ENCODE assay signal across 26 mouse cellular contexts in genomic region chr1:155283808-155284207, GRCm38 (mm10). TPM values are rescaled to one million over a fixed set of nuclear protein-coding genes. Genes with fewer than 3 reads are reported as not detected.
DNase-seq lines count a peak whose midpoint lies in the region; ATAC-seq and TF ChIP-seq lines count a peak whose summit lies in the region.
"Had no signal": no experiment of that assay in that cellular context is flagged by ENCODE, and none has a peak within 500 bp of the region (broad histone marks: within the 10 kb centered on the region; RNA-seq: fewer than 3 reads in every experiment).

No protein-coding gene starts in this region.

- H3K79me2 ChIP-seq in MEL (ENCODE audit: control insufficient read depth, insufficient read depth, low read length, poor library complexity): no peaks in the 10 kb centered on the region

- no peak for TF ChIP-seq RAD21 in MEL (IDR thresholded peaks at IDR 0.05; ENCODE audit: low read depth, low read length)

- peak; percentile 41 to 76; a peak in 3 of 4 replicates for TF ChIP-seq EP300 in MEL (IDR thresholded peaks at IDR 0.05; ENCODE audit: low read depth in 1 of 2, low read length in 2 of 2)

- H3K9me3 ChIP-seq in MEL (replicated peaks; ENCODE audit: insufficient read depth, low read length): no peaks in the 10 kb centered on the region
- H3K9me3 ChIP-seq in heart, embryonic 10.5 days: no peaks in the 10 kb centered on the region
- H3K9me3 ChIP-seq: forebrain, embryonic 12.5 days; forebrain, embryonic 15.5 days; heart, embryonic 13.5 days; hindbrain, embryonic 12.5 days; hindbrain, embryonic 15.5 days had no signal

- peaks cover 6 to 11% of the 10 kb centered on the region in 2 experiments for H3K4me1 ChIP-seq in MEL (ENCODE audit: control insufficient read depth in 1 of 2, insufficient read depth in 2 of 2, low read length in 2 of 2)
- H3K4me1 ChIP-seq in heart, embryonic 10.5 days: peaks cover 10% of the 10 kb centered on the region
- H3K4me1 ChIP-seq: heart, embryonic 13.5 days; hindbrain, embryonic 15.5 days had no signal

- TF ChIP-seq CTCF in MEL (IDR thresholded peaks at IDR 0.05 in 2 of 3, conservative IDR thresholded peaks at IDR 0.05 in 1 of 3; ENCODE audit: control insufficient read depth in 1 of 3, insufficient read depth in 1 of 3, low read depth in 2 of 3, low read length in 3 of 3, poor library complexity in 1 of 3, severe bottlenecking in 1 of 3): no peak

- no peaks in the 10 kb centered on the region for H3K27me3 ChIP-seq in MEL (ENCODE audit: control insufficient read depth in 1 of 2, insufficient read depth in 2 of 2, low read length in 2 of 2)
- H3K27me3 ChIP-seq in heart, embryonic 10.5 days (ENCODE audit: insufficient read depth, poor library complexity, severe bottlenecking): no peaks in the 10 kb centered on the region
- H3K27me3 ChIP-seq: CH12.LX; forebrain, embryonic 12.5 days; forebrain, embryonic 15.5 days; heart, embryonic 13.5 days; hindbrain, embryonic 12.5 days; hindbrain, embryonic 15.5 days; Patski had no signal

- ATAC-seq in granulocyte monocyte progenitor cell, adult 5-6 weeks (replicated peaks; ENCODE audit: poor library complexity, severe bottlenecking): peak; percentile 81
- peak; percentile 48 for ATAC-seq in megakaryocyte progenitor cell, adult 5-6 weeks (replicated peaks; ENCODE audit: poor library complexity)
- ATAC-seq: forebrain, embryonic 15.5 days; intestine, postnatal 0 days; Patski had no signal

- DNase-seq in B cell, adult 2 months: peak; percentile 63 to 73
- DNase-seq in MEL (ENCODE audit: low read depth, low spot score): peak; percentile 86
- no peak for DNase-seq in frontal cortex, postnatal 36 days (ENCODE audit: low spot score in 2 of 2)
- DNase-seq in right cerebral cortex, postnatal 10 days (ENCODE audit: low spot score in 2 of 2): no peak
- no peak for DNase-seq in heart, embryonic 10.5 days (ENCODE audit: low spot score)
- no peak for DNase-seq in thymus, adult 18-20 months
- DNase-seq: adrenal gland, postnatal 14 days; cerebellum, adult 11-12 months; cerebellum, adult 8-10 months; cerebellum, postnatal 10 days; cerebellum, postnatal 36 days; gastrocnemius, postnatal 10 days; gastrocnemius, postnatal 36 days; heart, adult 11 months; heart, postnatal 14 days; heart, postnatal 4 days had no signal

- TF ChIP-seq POLR2A in MEL (IDR thresholded peaks at IDR 0.05; ENCODE audit: control insufficient read depth in 1 of 2, insufficient read depth in 1 of 2, low read depth in 1 of 2, low read length in 2 of 2, poor library complexity in 1 of 2): no peak

- peak overlapping the region; percentile 17; the same call in 1 of the 2 replicates for H3K27ac ChIP-seq in MEL (ENCODE audit: control insufficient read depth, low read depth, low read length)
- H3K27ac ChIP-seq in heart, embryonic 10.5 days: no peak overlapping the region
- H3K27ac ChIP-seq: forebrain, embryonic 12.5 days; forebrain, embryonic 15.5 days; heart, embryonic 13.5 days; hindbrain, embryonic 12.5 days; hindbrain, embryonic 15.5 days had no signal

- 91% methylated on average over 7 of the region's 7 CpGs for WGBS in heart, embryonic 10.5 days

- H3K9ac ChIP-seq in MEL (ENCODE audit: control insufficient read depth, low read depth, low read length, poor library complexity, severe bottlenecking): no peak overlapping the region
- H3K9ac ChIP-seq: forebrain, embryonic 12.5 days; forebrain, embryonic 15.5 days; heart, embryonic 13.5 days; hindbrain, embryonic 12.5 days; hindbrain, embryonic 15.5 days had no signal

- peaks cover 0 to 14% of the 10 kb centered on the region in 2 experiments; a peak in 2 of 4 replicates for H3K36me3 ChIP-seq in MEL (ENCODE audit: control insufficient read depth in 1 of 2, insufficient read depth in 2 of 2, low read length in 2 of 2)
- peaks cover 26% of the 10 kb centered on the region for H3K36me3 ChIP-seq in heart, embryonic 10.5 days

- peak overlapping the region in 1 of 2 experiments; percentile 18; a peak in 1 of 4 replicates for H3K4me3 ChIP-seq in MEL (ENCODE audit: control insufficient read depth in 1 of 2, insufficient read depth in 1 of 2, low read depth in 2 of 2, low read length in 2 of 2)
- H3K4me3 ChIP-seq in heart, embryonic 10.5 days: no peak overlapping the region
- H3K4me3 ChIP-seq: forebrain, embryonic 12.5 days; forebrain, embryonic 15.5 days; heart, embryonic 13.5 days; hindbrain, embryonic 12.5 days; hindbrain, embryonic 15.5 days had no signal

TF ChIP-seq in MEL, 35 proteins besides CTCF, POLR2A, EP300 and RAD21:
- TF ChIP-seq CHD2 (IDR thresholded peaks at IDR 0.05; ENCODE audit: low read length) (no peak), TCF12 (IDR thresholded peaks at IDR 0.05; ENCODE audit: low read depth, low read length) (0 out of 2 replicates have a peak, but pooled peaks have one; percentile 32), ELF1 (IDR thresholded peaks at IDR 0.05; ENCODE audit: low read depth, low read length) (peak; percentile 63), BHLHE40 (IDR thresholded peaks at IDR 0.05; ENCODE audit: borderline replicate concordance, low read depth, low read length) (no peak), SMC3 (IDR thresholded peaks at IDR 0.05; ENCODE audit: low read depth, low read length) (peak; percentile 15; the same call in 1 of the 2 replicates), RCOR1 (IDR thresholded peaks at IDR 0.05; ENCODE audit: low read depth, low read length) (peak; percentile 22; the same call in 1 of the 2 replicates), MYC (IDR thresholded peaks at IDR 0.05; ENCODE audit: low read depth, low read length) (no peak), ETS1 (IDR thresholded peaks at IDR 0.05; ENCODE audit: low read depth, low read length) (peak; percentile 92), SIN3A (IDR thresholded peaks at IDR 0.05; ENCODE audit: low read length) (peak; percentile 74; the same call in 1 of the 2 replicates)

RNA-seq across cellular contexts. Expression of gene BC034090, which starts 39.6 kb away (rescaled TPM):
- total RNA-seq in MEL (2012; rRNA removed): 0.10 and 0.12 TPM in 2 replicates
- polyA plus RNA-seq in MEL (2012; ENCODE audit: insufficient read depth in 1 of 2, insufficient read length in 2 of 2, low read depth in 1 of 2, low replicate concordance in 2 of 2, missing spikeins in 1 of 2): under 1 TPM in 1 of 2 experiments, not detected in 1; 0.28 TPM
- 2.5 TPM in 1 of 2 replicates, not detected in the other for total RNA-seq in granulocyte monocyte progenitor cell, adult 5-6 weeks (2014; fragmentation: Nextera tagmentation)
- total RNA-seq in granulocyte monocyte progenitor cell, adult 5-6 weeks (2017): 0.13 TPM in 1 of 2 replicates, not detected in the other
- total RNA-seq in megakaryocyte progenitor cell, adult 5-6 weeks (2015): 0.07 TPM in 1 of 2 replicates, not detected in the other
- 0.20 TPM in 1 of 2 replicates, not detected in the other for total RNA-seq in megakaryocyte progenitor cell, adult 5-6 weeks (2017)
- 6.0 and 6.5 TPM in 2 replicates for polyA plus RNA-seq in heart, embryonic 10.5 days (2016; fragmentation: Nextera tagmentation; extraction: Ambion mirVana)

Comparison
In these comparisons a context has a peak if more than half of its experiments do, and no peak if none do; other contexts are left out.
1. DNase-seq: peak in B cell, adult 2 months (2 of 2) and MEL (single experiment); none in frontal cortex, postnatal 36 days (0 of 2), right cerebral cortex, postnatal 10 days (0 of 2), heart, embryonic 10.5 days (single experiment) and thymus, adult 18-20 months (0 of 2).